Mouse (Mus musculus) stomach, embryonic 14.5 days (tissue): Measurements from ENCODE around the gene Tcf7l2. TPM values are rescaled to one million over a fixed set of nuclear protein-coding genes. Genes with fewer than 3 reads are reported as not detected.

ENCODE experiments used
- ATAC-seq: fragments of 200-750 bp; cut with Nextera tagmentation; 2 replicates; pipeline ENCODE4 v1.8.0; 2017; ENCODE audit warnings: low read depth, moderate TSS enrichment; ENCODE audit not compliant: insufficient number of reproducible peaks, insufficient read depth, low FRiP score
- H3K27ac ChIP-seq: fragments of 300-500 bp; sonication (generic); 2 replicates; pipeline ENCODE4 v1.5.1; 2014; ENCODE audit warnings: mild to moderate bottlenecking, low read length, moderate library complexity, mixed read lengths
- H3K27me3 ChIP-seq: fragments of 300-500 bp; sonication (generic); 2 replicates; pipeline ENCODE4 v1.6.1; 2014; ENCODE audit warnings: low read length, control low read depth, mixed read lengths; ENCODE audit not compliant: control insufficient read depth, insufficient read depth
- H3K36me3 ChIP-seq: fragments of 300-500 bp; sonication (generic); 2 replicates; pipeline ENCODE4 v1.6.1; 2014; ENCODE audit warnings: mild to moderate bottlenecking, control low read depth, low read length, moderate library complexity, mixed read lengths; ENCODE audit not compliant: control insufficient read depth, insufficient read depth
- H3K4me1 ChIP-seq: fragments of 300-500 bp; sonication (generic); 2 replicates; pipeline ENCODE4 v1.6.1; 2014; ENCODE audit warnings: low read length, control low read depth, mixed read lengths; ENCODE audit not compliant: control insufficient read depth, insufficient read depth
- H3K4me2 ChIP-seq: fragments of 300-500 bp; sonication (generic); replicated peaks from 2 replicates; pipeline ENCODE4 v1.6.1; 2014; ENCODE audit warnings: low read depth, low read length, control low read depth
- H3K4me3 ChIP-seq: fragments of 300-500 bp; sonication (generic); 2 replicates; pipeline ENCODE4 v1.5.1; 2014; ENCODE audit warnings: low read depth, low read length, control low read depth
- H3K9ac ChIP-seq: fragments of 300-500 bp; sonication (generic); replicated peaks from 2 replicates; pipeline ENCODE4 v1.6.1; 2014; ENCODE audit warnings: low read depth, mild to moderate bottlenecking, control low read depth, low read length, moderate library complexity, mixed read lengths
- H3K9me3 ChIP-seq: fragments of 300-500 bp; sonication (generic); 2 replicates; pipeline ENCODE4 v1.6.1; 2016; ENCODE audit warnings: low read depth, low read length, control low read depth; ENCODE audit not compliant: control insufficient read depth
- WGBS: fragments of 180-500 bp; shearing (Covaris S2); extraction: QIAGEN DNeasy Blood & Tissue Kit; methylation state at CpG from one replicate; pipeline ENCODE4 v1.1.7; 2014; 5-methylcytosine and 5-hydroxymethylcytosine counted together
- polyA plus RNA-seq: library from polyadenylated mRNA; unstranded; fragments of >200 nt; fragmentation: Nextera tagmentation; extraction: Ambion mirVana; gene quantifications from 2 replicates; pipeline ENCODE4 v1.2.1, GENCODE M21; 2014

Tcf7l2 gene
- polyA plus RNA-seq, 1 experiment from 2014 or later = 151 TPM

DNA sequence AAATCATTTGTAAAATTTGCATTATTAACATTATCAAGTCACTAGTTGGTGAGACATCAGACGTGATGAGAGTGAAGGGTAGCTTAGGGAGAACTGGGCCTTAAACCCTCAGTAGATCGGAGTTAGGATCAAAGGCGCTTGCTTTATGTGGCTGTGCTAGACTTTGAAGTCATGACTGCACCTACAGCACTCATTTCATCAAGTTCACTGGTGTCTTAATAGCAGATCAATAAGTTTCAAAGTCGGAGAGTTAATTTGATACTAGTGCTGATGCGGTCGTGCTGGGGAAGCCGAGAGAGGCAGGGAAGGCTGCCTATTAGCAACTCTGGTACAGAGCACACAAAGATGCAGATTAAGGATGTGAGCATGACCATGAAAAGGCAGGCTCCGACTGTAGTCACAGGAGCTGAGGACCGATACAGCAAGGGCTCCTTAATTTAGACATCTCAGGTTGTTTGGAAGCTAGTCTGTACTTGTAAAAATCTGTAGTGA lies 150.1 kb downstream of the Tcf7l2 start:
- no peaks in the 10 kb centered on the region for H3K9me3 ChIP-seq
- no peaks in the 10 kb centered on the region for H3K27me3 ChIP-seq
- H3K4me2 ChIP-seq = no peak overlapping the region
- H3K4me1 ChIP-seq = peaks cover 16% of the 10 kb centered on the region; the same call in 1 of the 2 replicates
- WGBS = 77% methylated on average over 9 of the region's 9 CpGs
- ATAC-seq = no peak
- no peak overlapping the region for H3K27ac ChIP-seq
- H3K9ac ChIP-seq = no peak overlapping the region
- H3K4me3 ChIP-seq = no peak overlapping the region
- no peaks in the 10 kb centered on the region for H3K36me3 ChIP-seq

DNA sequence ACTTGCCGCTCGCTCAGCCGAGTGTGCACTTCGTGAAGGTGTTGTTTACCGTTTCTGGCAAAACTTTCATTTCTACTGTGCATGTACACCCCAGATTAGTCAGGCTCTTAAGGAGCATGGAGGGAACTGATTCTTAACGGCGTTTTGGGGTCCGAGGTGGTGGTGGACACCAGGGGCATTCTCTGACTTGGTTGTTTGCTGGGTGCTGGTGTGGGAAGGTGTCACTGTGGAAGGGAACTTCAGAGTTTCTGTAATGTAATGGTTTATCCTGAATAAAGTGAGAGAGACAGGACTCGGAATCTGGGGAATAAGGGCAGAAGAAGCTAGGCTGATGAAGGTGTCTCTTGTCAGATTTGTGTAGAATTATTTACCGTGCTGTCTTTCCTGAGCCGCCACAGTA lies 151.9 kb downstream of the Tcf7l2 start:
- Histone ChIP-seq H3K9me3 (no peaks in the 10 kb centered on the region), H3K9ac (no peak overlapping the region), H3K4me2 (no peak overlapping the region), H3K27ac (no peak overlapping the region), H3K27me3 (no peaks in the 10 kb centered on the region), H3K4me3 (no peak overlapping the region), H3K4me1 (peaks cover 25% of the 10 kb centered on the region; the same call in 1 of the 2 replicates), H3K36me3 (no peaks in the 10 kb centered on the region)
- 79% methylated on average over 11 of the region's 11 CpGs for WGBS
- ATAC-seq = no peak

DNA sequence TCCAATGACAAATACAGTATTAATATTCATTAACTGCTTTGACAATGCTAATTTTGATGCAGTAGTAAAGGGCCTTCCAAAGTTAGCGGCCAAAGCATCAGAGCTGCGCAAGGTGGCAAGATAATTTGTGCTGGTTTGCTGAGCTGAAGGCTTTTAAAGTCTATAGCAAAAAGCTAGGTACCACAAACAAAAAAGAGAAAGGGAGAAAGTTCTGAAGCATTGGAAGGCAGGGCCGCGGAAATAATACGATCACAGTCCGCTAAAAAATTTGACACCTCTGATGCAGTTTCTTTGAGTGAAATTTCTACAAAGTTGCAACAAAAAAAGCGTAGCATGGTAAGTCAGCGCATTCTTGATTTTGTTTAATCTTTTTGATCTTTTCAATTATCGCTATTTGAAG lies 152.8 kb downstream of the Tcf7l2 start:
- no peaks in the 10 kb centered on the region for H3K27me3 ChIP-seq
- no peak overlapping the region for H3K4me3 ChIP-seq
- no peaks in the 10 kb centered on the region for H3K36me3 ChIP-seq
- H3K4me1 ChIP-seq = peaks cover 32% of the 10 kb centered on the region; the same call in 1 of the 2 replicates
- no peaks in the 10 kb centered on the region for H3K9me3 ChIP-seq
- no peak overlapping the region for H3K27ac ChIP-seq
- 75% methylated on average over 9 of the region's 9 CpGs for WGBS
- no peak overlapping the region for H3K4me2 ChIP-seq
- H3K9ac ChIP-seq = no peak overlapping the region
- ATAC-seq = no peak

DNA sequence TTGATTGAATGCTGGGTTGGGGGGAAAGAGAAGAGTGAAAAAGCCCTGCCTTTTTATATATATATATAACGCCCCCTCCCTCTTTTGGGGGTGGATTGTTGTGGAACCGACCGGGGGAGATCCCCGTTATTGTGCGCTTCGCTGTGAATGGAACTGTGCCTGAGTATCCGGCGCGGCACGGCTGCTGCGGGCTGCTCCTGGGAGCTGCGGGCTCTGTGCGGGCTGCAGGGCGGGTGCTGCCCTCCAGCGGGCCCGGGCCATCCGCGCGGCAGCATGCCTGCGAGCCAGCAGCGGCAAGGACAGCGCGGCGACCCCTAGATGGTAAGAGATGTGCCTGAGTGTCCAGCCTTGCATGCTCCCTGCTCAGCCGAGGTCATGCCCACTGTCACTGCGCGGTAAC lies 153.7 kb downstream of the Tcf7l2 start:
- under 1% methylated on average over 27 of the region's 27 CpGs for WGBS
- H3K9ac ChIP-seq = no peak overlapping the region; the same call in 1 of the 2 replicates
- H3K4me2 ChIP-seq = peak overlapping the region; percentile 82
- H3K4me3 ChIP-seq = peak overlapping the region; percentile 24
- no peaks in the 10 kb centered on the region for H3K36me3 ChIP-seq
- no peaks in the 10 kb centered on the region for H3K27me3 ChIP-seq
- peak; percentile 58; the same call in 1 of the 2 replicates for ATAC-seq
- peaks cover 40% of the 10 kb centered on the region for H3K4me1 ChIP-seq
- no peak overlapping the region for H3K27ac ChIP-seq
- no peaks in the 10 kb centered on the region for H3K9me3 ChIP-seq

DNA sequence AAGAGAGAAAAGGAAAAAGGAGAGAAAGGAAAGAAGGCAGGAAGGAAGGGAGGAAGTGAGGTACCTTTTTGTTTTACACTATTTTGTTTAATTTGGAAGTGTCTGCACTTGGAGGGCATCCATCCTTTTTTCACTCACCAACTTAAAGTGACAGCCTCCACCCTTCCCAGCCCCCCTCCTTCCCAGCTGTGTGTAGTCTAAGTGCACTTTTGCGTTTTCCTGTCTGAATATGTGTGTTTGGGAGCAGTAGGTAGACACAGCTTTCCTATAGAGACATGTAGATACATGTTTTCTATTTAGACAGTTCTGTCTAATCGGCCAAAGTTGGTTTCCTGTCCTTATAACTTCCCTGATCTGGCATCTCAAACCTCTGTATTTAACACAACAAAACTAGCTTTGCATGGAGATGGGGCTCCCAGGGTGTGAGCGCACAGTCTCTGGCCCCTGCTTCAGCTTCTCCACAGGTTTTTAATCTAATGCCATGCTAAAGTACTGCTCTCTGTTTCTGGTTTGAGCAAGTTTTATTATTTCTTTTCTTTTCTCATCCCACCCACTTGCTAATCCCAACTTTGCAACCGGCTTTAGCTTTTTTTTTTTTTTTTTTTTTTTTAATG lies 154.3 kb downstream of the Tcf7l2 start:
- Histone ChIP-seq H3K36me3 (no peaks in the 10 kb centered on the region), H3K27me3 (no peaks in the 10 kb centered on the region), H3K9ac (no peak overlapping the region; the same call in 1 of the 2 replicates), H3K9me3 (no peaks in the 10 kb centered on the region), H3K27ac (no peak overlapping the region; the same call in 1 of the 2 replicates), H3K4me2 (peak overlapping the region; percentile 82), H3K4me3 (peak overlapping the region; percentile 24), H3K4me1 (peaks cover 46% of the 10 kb centered on the region)
- no peak for ATAC-seq
- WGBS = 29% methylated on average over 4 of the region's 4 CpGs

DNA sequence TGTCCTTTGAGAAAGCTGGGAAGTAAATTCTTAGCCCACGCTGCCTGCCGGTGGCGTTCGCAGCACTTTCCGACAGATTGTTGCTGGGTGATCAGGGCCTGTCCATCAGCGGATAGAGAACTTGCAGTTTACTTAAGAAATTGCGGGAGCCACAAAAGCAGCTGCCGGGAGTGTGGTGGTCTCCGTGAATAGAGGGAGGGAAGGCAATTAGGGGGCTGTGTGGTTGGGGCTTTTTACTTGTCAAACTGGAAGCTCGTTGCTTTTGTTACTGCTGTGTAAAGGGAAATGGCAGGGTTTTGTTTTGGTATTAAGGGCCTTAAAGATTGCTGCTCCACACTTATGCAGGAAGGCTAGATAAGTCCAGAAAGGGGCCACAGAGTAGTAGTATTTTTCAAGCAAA lies 155.0 kb downstream of the Tcf7l2 start:
- peaks cover 53% of the 10 kb centered on the region for H3K4me1 ChIP-seq
- ATAC-seq = no peak
- no peak overlapping the region; the same call in 1 of the 2 replicates for H3K27ac ChIP-seq
- no peaks in the 10 kb centered on the region for H3K36me3 ChIP-seq
- no peak overlapping the region; the same call in 1 of the 2 replicates for H3K9ac ChIP-seq
- H3K27me3 ChIP-seq = no peaks in the 10 kb centered on the region
- WGBS = 20% methylated on average over 10 of the region's 10 CpGs
- peak overlapping the region; percentile 27 for H3K4me2 ChIP-seq
- no peaks in the 10 kb centered on the region for H3K9me3 ChIP-seq
- H3K4me3 ChIP-seq = no peak overlapping the region

DNA sequence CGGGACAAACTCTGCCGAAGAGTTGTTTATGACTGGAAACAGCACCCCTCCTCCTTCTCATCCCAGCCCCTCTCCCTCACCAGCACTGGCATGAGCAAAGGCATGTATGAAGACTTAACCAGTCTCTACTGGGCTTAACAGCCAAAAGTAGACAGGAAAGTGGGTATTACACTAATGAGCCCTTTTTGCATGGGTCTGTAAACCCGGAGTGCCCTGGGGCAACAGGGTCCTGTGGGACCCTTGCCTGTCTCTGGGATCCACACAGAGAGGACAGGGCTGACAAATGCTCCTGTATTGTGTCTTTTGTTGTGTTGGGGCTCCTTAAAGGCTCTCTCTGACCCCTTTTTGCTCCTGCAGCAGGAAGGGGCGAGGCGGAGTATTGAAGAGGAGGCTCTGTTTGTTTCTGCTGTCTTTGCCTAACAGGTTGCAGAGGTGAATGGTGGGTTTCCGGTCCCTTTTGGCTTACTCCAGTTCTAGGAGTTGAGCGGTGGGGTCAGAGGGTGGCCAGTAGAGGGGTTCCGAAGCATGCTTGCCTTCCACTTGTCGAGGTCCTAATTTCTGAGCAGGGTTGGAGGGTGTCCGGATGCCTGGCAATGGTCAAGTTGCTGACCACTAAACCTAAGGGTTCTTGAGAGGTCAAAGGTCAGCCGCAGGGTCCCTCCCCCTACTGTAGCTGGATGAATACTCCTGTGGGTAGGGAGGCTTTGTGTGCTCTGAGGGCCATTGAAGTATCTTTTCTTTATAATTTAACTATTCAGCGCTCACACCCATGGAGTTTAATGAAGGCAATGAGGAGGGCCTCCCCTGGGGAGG lies 161.2 kb downstream of the Tcf7l2 start:
- 78% methylated on average over 12 of the region's 12 CpGs for WGBS
- Histone ChIP-seq H3K9ac (no peak overlapping the region), H3K27ac (no peak overlapping the region)

DNA sequence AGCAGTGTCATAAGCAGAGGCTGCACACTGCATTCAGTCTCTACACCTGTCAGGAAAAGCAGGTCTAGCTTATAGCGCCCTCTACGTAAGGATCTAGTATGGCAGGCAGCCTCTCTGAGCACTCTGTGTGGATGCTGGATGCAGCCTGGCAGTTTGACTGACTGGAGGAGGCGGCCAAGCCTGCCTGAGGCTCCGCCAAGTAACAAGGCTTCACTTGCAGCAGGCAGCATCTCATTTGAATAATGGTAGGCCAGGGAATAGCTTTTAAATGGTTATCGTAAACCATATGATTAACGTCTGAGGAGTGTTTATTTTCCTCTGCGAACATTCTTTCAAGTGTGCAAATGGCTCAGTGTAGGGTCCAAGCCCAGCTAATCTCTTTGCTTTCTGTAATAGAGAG lies 167.4 kb downstream of the Tcf7l2 start:
- H3K27ac ChIP-seq = no peak overlapping the region
- H3K9ac ChIP-seq = no peak overlapping the region
- H3K9me3 ChIP-seq = 0 out of 2 replicates have a peak, but pooled peaks cover 4% of the 10 kb centered on the region
- ATAC-seq = peak; percentile 19; the same call in 1 of the 2 replicates
- no peaks in the 10 kb centered on the region for H3K27me3 ChIP-seq
- H3K4me2 ChIP-seq = no peak overlapping the region
- no peak overlapping the region for H3K4me3 ChIP-seq
- H3K4me1 ChIP-seq = no peaks in the 10 kb centered on the region
- 33% methylated on average over 7 of the region's 7 CpGs for WGBS
- H3K36me3 ChIP-seq = peaks cover 27% of the 10 kb centered on the region

More for the DNA sequence above, 161.2 kb downstream of the Tcf7l2 start:
- Histone ChIP-seq H3K4me2 (no peak overlapping the region), H3K27me3 (no peaks in the 10 kb centered on the region), H3K9me3 (no peaks in the 10 kb centered on the region), H3K4me3 (no peak overlapping the region), H3K4me1 (peaks cover 39% of the 10 kb centered on the region), H3K36me3 (no peaks in the 10 kb centered on the region)
- no peak for ATAC-seq
